11 mouse cellular contexts compared by ENCODE assay signal in the genomic region with DNA sequence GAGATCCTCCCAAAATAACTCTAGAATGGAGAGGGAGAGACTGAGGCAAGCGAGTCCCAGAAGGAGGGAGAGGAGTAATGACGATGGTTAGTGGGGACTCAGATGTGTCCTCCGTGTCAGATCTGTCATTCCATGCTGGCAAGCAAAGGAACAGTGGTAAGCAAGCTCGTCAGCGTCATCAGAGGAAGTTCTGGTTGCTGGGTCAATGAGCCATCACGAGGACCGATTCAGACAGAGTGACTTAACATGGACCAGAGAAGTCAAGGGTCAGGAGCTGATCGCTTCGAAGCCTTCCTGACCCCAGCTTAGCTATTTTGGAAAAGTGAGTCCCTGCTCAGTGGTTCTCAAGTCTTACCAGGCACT. TPM values are rescaled to one million over a fixed set of nuclear protein-coding genes. Genes with fewer than 3 reads are reported as not detected.
DNase-seq lines count a peak whose midpoint lies in the region; ATAC-seq and TF ChIP-seq lines count a peak whose summit lies in the region.
"Had no signal": no experiment of that assay in that cellular context is flagged by ENCODE, and none has a peak within 500 bp of the region (broad histone marks: within the 10 kb centered on the region; RNA-seq: fewer than 3 reads in every experiment).

No protein-coding gene starts in this region.

- no peaks in the 10 kb centered on the region for H3K36me3 ChIP-seq in heart, embryonic 11.5 days (ENCODE audit: control insufficient read depth, insufficient read depth, low read length)
- no peaks in the 10 kb centered on the region for H3K36me3 ChIP-seq in midbrain, embryonic 14.5 days (ENCODE audit: control insufficient read depth, insufficient read depth, low read length)
- H3K36me3 ChIP-seq in midbrain, postnatal 0 days (ENCODE audit: insufficient read depth, low read length), result no peaks in the 10 kb centered on the region
- no peaks in the 10 kb centered on the region for H3K36me3 ChIP-seq in hindbrain, embryonic 12.5 days
- no peaks in the 10 kb centered on the region for H3K36me3 ChIP-seq in splenic B cell, adult 2 months (ENCODE audit: control insufficient read depth, insufficient read depth, low read length, poor library complexity, severe bottlenecking)

- no peak overlapping the region for H3K9ac ChIP-seq in heart, embryonic 11.5 days (ENCODE audit: low read depth, low read length)
- no peak overlapping the region for H3K9ac ChIP-seq in midbrain, embryonic 14.5 days (replicated peaks; ENCODE audit: low read length)
- H3K9ac ChIP-seq in midbrain, postnatal 0 days (replicated peaks; ENCODE audit: low read length, poor library complexity, severe bottlenecking), result no peak overlapping the region
- no peak overlapping the region for H3K9ac ChIP-seq in hindbrain, embryonic 12.5 days

- no peak overlapping the region for H3K27ac ChIP-seq in heart, embryonic 11.5 days (ENCODE audit: low read depth, low read length)
- H3K27ac ChIP-seq in midbrain, embryonic 14.5 days (replicated peaks; ENCODE audit: low read depth, low read length), result 0 out of 2 replicates have a peak overlapping the region, but pooled peaks have one; percentile 39
- H3K27ac ChIP-seq in midbrain, postnatal 0 days (ENCODE audit: low read depth, low read length), result no peak overlapping the region
- no peak overlapping the region for H3K27ac ChIP-seq in hindbrain, embryonic 12.5 days

- ATAC-seq in heart, embryonic 11.5 days (replicated peaks; ENCODE audit: insufficient number of reproducible peaks, low FRiP score, low TSS enrichment), result no peak
- no peak for ATAC-seq in midbrain, embryonic 14.5 days (ENCODE audit: low FRiP score, low TSS enrichment)
- ATAC-seq in midbrain, postnatal 0 days (ENCODE audit: low FRiP score), result no peak
- no peak; the same call in none of the 2 replicates for ATAC-seq in hindbrain, embryonic 12.5 days (ENCODE audit: low FRiP score)

- H3K27me3 ChIP-seq in heart, embryonic 11.5 days (ENCODE audit: control insufficient read depth, insufficient read depth, low read length), result no peaks in the 10 kb centered on the region
- H3K27me3 ChIP-seq in midbrain, embryonic 14.5 days (ENCODE audit: control insufficient read depth, insufficient read depth, low read length), result no peaks in the 10 kb centered on the region
- no peaks in the 10 kb centered on the region for H3K27me3 ChIP-seq in midbrain, postnatal 0 days (ENCODE audit: insufficient read depth, low read length)
- H3K27me3 ChIP-seq in hindbrain, embryonic 12.5 days, result no peaks in the 10 kb centered on the region
- H3K27me3 ChIP-seq in splenic B cell, adult 2 months (ENCODE audit: control insufficient read depth, insufficient read depth, low read length, poor library complexity, severe bottlenecking), result no peaks in the 10 kb centered on the region

- WGBS in heart, embryonic 11.5 days (ENCODE audit: insufficient replicate concordance), result 74% methylated on average over 9 of the region's 9 CpGs
- 66% methylated on average over 9 of the region's 9 CpGs for WGBS in midbrain, embryonic 14.5 days
- WGBS in midbrain, postnatal 0 days, result 70% methylated on average over 9 of the region's 9 CpGs
- 55% methylated on average over 9 of the region's 9 CpGs for WGBS in hindbrain, embryonic 12.5 days

- DNase-seq in heart, adult 18-20 months, result no peak
- DNase-seq in midbrain, embryonic 14.5 days, result no peak
- DNase-seq in midbrain, postnatal 0 days (ENCODE audit: low spot score), result no peak
- DNase-seq in splenic B cell, adult 2 months (ENCODE audit: low read depth, low spot score), result peak; percentile 19
- DNase-seq in thymus, adult 18-20 months, result no peak
- DNase-seq in right cerebral cortex, postnatal 10 days (ENCODE audit: low spot score in 2 of 2), result no peak
- DNase-seq: gastrocnemius, postnatal 25 days; kidney, postnatal 14 days; right cerebral cortex, postnatal 14 days had no signal

- H3K4me3 ChIP-seq in heart, embryonic 11.5 days (ENCODE audit: low read depth, low read length), result no peak overlapping the region
- H3K4me3 ChIP-seq in midbrain, embryonic 14.5 days (replicated peaks; ENCODE audit: low read depth, low read length), result no peak overlapping the region
- H3K4me3 ChIP-seq in midbrain, postnatal 0 days (ENCODE audit: low read depth, low read length), result no peak overlapping the region
- no peak overlapping the region for H3K4me3 ChIP-seq in hindbrain, embryonic 12.5 days

- H3K4me1 ChIP-seq in heart, embryonic 11.5 days (ENCODE audit: control insufficient read depth, insufficient read depth, low read length), result peaks cover 8% of the 10 kb centered on the region
- 0 out of 2 replicates have a peak, but pooled peaks cover 4% of the 10 kb centered on the region for H3K4me1 ChIP-seq in midbrain, embryonic 14.5 days (ENCODE audit: control insufficient read depth, insufficient read depth, low read length)
- peaks cover 7% of the 10 kb centered on the region; the same call in 1 of the 2 replicates for H3K4me1 ChIP-seq in midbrain, postnatal 0 days (ENCODE audit: insufficient read depth, low read length)
- peaks cover 12% of the 10 kb centered on the region for H3K4me1 ChIP-seq in hindbrain, embryonic 12.5 days

- peak overlapping the region; percentile 22 for H3K4me2 ChIP-seq in heart, embryonic 11.5 days
- peak overlapping the region; percentile 30; the same call in 1 of the 2 replicates for H3K4me2 ChIP-seq in midbrain, embryonic 14.5 days (ENCODE audit: low read length)
- H3K4me2 ChIP-seq in midbrain, postnatal 0 days (ENCODE audit: low read depth, low read length, poor library complexity, severe bottlenecking), result no peak overlapping the region
- H3K4me2 ChIP-seq in hindbrain, embryonic 12.5 days (replicated peaks), result peak overlapping the region; percentile 13

- no peaks in the 10 kb centered on the region for H3K9me3 ChIP-seq in heart, embryonic 11.5 days (replicated peaks; ENCODE audit: control insufficient read depth, low read length)
- no peaks in the 10 kb centered on the region for H3K9me3 ChIP-seq in midbrain, embryonic 14.5 days (ENCODE audit: control insufficient read depth, low read length)
- H3K9me3 ChIP-seq in midbrain, postnatal 0 days (ENCODE audit: low read length), result no peaks in the 10 kb centered on the region
- H3K9me3 ChIP-seq in hindbrain, embryonic 12.5 days (replicated peaks), result no peaks in the 10 kb centered on the region

- TF ChIP-seq CTCF in midbrain, postnatal 0 days (IDR thresholded peaks at IDR 0.05), result no peak

RNA-seq across cellular contexts. Expression of a gene that starts 47.1 kb away (rescaled TPM):
- 17.2 and 17.9 TPM in 2 replicates for polyA plus RNA-seq in heart, embryonic 11.5 days (2014; fragmentation: Nextera tagmentation; extraction: Ambion mirVana)
- total RNA-seq in heart, adult 18-20 months (2021), result 10 to 100 TPM; 30.6 to 32.2 TPM
- 87.3 and 90.8 TPM in 2 replicates for polyA plus RNA-seq in midbrain, embryonic 14.5 days (2014; fragmentation: Nextera tagmentation; extraction: Ambion mirVana)
- total RNA-seq in midbrain, postnatal 0 days (2014; rRNA removed), result 121 and 133 TPM in 2 replicates
- 75.6 and 82.9 TPM in 2 replicates for polyA plus RNA-seq in midbrain, postnatal 0 days (2015; fragmentation: Nextera tagmentation; extraction: Ambion mirVana)
- 64.8 and 67.9 TPM in 2 replicates for polyA plus RNA-seq in hindbrain, embryonic 12.5 days (2016; fragmentation: Nextera tagmentation; extraction: Ambion mirVana)
